Mouse (Mus musculus): Measurements from ENCODE around the gene Mlh1.

The Mlh1 gene

DNA sequence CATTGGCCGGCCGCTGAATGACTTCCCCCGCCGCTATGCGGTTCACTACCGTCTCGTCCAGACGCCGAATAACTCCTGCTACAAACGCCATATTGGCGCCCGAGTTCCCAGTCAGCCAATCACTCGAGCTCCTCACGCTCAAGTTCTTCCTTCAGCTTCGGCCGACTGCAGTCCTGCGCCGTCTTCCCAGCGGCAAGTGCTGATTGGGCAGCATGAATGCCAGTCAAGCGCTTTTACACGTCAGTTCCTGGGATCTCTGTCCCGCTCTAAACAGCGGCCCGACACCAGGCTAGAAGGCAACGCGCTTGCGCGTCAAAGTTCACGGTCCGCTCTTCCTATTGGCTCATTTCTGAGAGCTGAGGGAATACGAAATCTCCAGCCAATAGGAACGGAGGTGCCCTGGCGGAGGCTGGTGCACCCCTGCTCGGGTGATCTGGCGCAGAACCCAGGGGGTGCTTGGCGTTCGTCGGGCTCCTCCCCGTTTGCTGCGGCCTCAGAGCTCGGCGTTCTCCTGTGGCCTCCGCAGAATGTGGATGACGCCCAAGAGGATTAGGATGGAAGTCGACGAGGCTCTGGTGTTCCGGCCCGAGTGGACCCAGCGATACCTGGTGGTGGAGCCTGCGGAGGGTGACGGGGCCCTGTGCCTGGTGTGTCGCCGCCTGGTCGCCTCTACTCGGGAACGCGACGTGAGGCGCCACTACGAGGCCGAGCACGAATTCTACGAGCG lies at the start of gene Mlh1, which contains the start of gene Epm2aip1:
Gene Mlh1, minus strand, starts transcription at position 358 of the 727 bp plus-strand sequence.
Gene Epm2aip1, plus strand, starts transcription at position 496 of the 727 bp plus-strand sequence.
- DNase-seq, result peak; percentile 100

DNA sequence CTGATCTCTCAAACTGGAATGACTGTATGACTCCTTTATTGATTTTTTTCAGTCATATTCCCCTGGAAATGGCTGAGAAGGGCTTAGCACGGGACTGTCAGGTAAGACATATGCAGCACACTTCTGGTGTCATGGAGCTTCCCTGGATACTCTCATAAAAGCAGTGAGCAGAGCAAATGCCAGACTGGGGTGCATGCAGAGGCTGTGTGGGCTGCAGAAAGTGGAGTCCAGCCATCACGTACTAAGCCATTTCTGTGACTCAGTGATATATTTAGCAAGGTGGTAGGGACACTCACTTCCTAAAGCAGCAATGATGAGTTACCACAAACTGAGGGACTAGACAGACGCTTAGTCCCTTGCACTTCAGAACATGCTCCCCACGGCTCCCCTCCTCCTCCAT lies 49.3 kb upstream of the Mlh1 start:
- peak; percentile 40 for DNase-seq

- DNase-seq, result peak; percentile 73
These were observed 42.6 kb upstream of the Mlh1 start for GRCm38 (mm10) chr9:111314219-111314618.

- no peak for DNase-seq
These were observed 42.2 kb upstream of the Mlh1 start for GRCm38 (mm10) chr9:111313793-111314192.

- DNase-seq, result peak; percentile 24
These were observed 41.7 kb upstream of the Mlh1 start for GRCm38 (mm10) chr9:111313299-111313698.

- DNase-seq, result peak; percentile 75
These were observed 41.0 kb upstream of the Mlh1 start for GRCm38 (mm10) chr9:111312442-111313141.

DNA sequence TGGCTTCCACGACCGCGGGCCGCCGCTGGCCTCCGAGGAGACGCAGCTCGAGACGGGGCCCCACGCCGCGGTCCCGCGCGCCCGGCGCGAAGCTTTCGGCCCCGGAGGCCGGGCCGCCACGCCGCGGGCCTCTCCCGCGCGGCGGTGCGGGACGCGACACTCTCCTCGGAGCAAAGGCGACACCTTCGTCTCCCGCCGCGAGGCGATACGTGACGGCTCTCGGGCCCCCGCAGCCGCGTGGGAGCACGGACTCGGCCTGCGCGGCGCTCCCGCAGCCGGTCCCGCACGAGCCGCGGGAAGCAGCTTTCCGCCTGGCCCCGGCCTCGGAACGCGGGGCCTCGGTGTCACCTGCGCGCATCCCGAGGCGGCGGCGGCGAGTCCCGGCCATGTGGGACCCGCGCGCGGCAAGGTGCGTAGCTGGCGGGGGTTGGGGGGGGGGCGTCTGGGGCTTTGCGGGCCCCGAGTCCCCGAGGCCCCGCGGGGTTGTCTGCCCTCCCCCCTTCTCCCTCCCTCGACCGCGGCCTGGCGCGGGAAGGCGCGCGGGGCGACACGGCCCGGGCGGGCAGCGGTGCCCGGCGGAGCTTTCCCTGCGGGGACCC lies 40.4 kb upstream of the Mlh1 start:
- DNase-seq, result peak; percentile 27

DNA sequence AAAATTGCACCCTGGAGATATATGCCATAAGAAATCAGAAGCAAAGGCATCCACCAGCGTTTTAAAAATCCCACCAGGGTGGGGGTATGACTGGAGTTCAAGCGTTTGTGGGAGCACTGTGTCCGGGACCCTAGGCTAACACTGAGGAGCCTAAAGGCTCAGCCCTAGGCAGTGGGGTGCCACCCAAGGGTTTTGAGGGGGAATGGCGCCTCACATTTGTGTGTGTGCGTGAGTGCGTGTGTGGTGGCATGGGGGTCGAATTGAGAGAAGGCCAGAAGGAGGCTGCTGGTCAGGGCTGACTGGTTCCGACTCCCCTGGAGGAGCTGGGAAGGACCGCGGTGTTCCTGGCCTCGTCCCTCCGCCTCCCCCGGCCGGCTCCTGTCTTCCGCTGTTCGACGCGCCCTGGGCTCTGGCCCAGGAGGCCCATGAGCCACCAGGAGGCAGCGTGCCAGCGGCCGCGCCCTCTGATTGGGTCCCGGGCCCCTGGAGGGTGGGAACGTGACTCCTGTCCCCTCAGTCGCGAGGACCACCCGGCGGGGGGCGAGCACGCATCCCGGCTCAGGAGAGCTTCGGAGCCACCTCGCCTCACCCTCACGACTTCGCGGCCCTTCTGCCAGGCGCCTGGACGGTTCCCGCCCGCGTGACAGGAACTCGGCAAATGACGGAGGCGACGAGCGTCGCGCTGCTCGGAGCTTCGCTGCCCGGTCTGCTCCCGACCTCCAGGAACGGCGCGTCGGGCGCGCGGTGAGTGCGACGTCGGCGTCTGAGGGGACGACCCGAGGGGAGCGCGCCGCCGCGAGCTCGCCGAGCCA lies 39.6 kb upstream of the Mlh1 start, which contains the start of gene Trank1:
Gene Trank1, plus strand, starts transcription at position 709 of the 812 bp plus-strand sequence.
- DNase-seq, result peak; percentile 76

DNA sequence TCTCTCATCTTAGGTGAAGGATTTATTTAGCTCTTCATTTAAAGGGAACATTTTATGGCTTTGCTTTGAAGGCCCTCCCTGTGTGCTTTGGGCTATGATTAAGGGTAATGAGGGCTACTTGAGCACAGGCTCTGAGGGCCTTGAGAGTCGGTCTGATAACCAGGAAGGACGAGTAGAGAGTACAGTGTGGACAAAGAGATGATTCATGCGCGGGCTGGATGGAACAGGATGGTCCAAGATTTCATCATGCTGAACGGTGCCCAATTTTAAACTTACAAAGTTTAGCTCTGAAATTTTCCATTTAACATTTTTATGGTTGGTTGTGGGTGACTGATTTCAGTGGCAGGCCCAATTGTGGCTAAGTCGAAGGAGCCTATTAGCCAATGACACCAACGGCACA lies 34.6 kb upstream of the Mlh1 start:
- peak; percentile 34 for DNase-seq

- DNase-seq, result no peak
These were observed 32.4 kb upstream of the Mlh1 start for GRCm38 (mm10) chr9:111304036-111304435.

DNA sequence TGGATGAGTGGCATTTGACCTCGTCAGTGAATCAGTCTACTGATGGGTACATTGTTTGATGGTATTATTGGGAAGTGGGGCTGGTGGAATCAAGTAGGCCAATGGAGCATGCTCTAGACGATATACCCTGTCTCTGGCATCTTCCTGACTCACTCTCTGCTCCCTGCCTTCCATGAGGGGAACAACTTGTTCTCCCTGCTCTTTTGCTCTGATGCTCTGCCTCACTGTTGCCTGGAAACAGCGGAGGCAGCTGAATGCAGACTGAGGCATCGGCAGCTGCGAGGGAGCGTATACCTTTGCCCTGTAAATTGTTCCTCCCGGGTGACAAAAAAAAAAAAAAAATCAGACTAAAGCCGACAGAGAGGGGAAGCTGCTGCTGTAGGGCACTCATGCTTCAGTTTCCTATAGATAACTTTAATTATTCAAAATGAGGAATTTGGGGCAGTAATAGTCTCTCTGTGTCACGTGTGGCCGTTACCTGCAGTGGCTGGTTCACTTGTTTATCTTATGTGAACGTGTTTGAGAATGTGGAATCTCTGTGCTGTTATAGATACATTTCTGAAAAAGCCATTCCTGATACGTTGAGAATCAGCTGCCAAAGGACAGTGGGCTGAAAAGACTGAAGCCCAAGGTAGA lies 30.7 kb upstream of the Mlh1 start:
- DNase-seq, result peak; percentile 61

- peak; percentile 25 for DNase-seq
These were observed 27.0 kb upstream of the Mlh1 start for GRCm38 (mm10) chr9:111298606-111299005.

- DNase-seq, result peak; percentile 69
These were observed 24.8 kb upstream of the Mlh1 start for GRCm38 (mm10) chr9:111296433-111296832.

DNA sequence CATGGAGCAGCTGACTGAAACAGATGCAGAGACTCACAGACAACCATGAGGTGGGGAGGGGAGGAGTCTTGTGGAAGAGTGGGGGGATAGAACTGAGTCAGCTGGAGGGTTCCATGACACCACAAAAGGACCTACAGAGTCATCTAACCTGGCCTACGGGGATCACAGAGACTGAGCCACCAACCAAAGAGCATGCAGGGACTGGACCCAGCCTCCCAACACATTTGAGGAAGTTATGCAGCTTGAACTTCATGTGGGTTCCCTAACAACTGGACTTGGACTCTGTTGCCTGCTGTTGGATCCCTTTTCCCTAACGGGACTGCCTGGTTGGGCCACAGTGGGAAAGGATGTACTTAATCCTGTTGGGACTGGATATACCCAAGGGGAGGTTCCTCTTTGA lies 23.7 kb upstream of the Mlh1 start:
- DNase-seq, result peak; percentile 66

DNA sequence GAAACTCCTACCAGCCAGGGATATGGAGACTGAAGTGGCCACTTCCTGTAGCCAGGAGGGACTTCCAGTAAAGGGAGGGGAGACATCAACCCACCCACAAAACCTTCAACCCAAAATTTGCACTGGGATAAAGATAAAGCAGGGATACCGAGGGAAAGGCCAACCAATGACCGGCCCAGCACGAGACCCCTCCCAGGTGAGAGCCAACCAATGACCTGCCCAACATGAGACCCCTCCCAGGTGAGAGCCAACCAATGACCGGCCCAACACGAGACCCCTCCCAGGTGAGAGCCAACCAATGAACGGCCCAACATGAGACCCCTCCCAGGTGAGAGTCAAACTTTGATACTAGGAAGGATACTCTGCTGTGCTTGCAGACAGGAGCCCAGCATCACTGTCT lies 23.3 kb upstream of the Mlh1 start:
- DNase-seq, result peak; percentile 86

GRCm38 (mm10) chr9:111293234-111293633 lies 21.6 kb upstream of the Mlh1 start:
- DNase-seq, result peak; percentile 36

DNA sequence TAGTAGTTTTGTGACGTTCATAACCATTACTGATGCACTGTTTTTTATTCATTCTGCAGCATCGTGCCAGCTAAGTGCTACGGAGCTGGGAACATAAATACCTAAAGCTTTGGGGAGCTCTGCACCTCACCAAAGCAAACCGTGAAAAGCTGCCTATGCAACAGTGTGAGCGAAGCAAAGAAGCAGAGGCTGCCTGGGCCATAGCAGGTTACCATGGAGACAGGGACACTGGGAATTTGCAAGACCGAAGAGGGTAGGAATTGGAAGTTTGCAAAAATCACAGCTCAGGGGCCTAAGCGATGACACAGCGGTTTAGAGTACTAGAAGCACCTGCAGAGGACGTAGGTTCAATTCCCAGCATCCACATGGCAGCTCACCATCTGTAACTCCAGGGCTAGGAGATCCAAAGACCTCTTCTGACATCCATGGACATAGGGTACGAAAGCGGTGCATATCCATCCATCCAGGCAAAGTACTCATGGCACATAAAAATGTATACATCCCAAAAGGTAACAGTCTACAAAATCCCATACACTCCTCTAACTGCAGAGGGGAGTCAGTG lies 19.0 kb upstream of the Mlh1 start:
- DNase-seq, result peak; percentile 80

GRCm38 (mm10) chr9:111289832-111290339 lies 18.3 kb upstream of the Mlh1 start:
- peak; percentile 98 for DNase-seq

- DNase-seq, result peak; percentile 89
These were observed 17.8 kb upstream of the Mlh1 start for GRCm38 (mm10) chr9:111289294-111289831.

- peak; percentile 54 for DNase-seq
These were observed 16.4 kb upstream of the Mlh1 start for GRCm38 (mm10) chr9:111287956-111288355.

- DNase-seq, result peak; percentile 44
These were observed 14.9 kb upstream of the Mlh1 start for GRCm38 (mm10) chr9:111286468-111286867.

All from heart, adult 11 months (tissue).